Mouse (Mus musculus) ovary, postnatal 10 days (tissue): ENCODE measurements around the gene Kif18b.

Source experiments
- DNase-seq: peaks from one replicate; pipeline ENCODE4 v3.0.0; 2022; ENCODE audit warnings: low spot score

Gene Kif18b

DNA sequence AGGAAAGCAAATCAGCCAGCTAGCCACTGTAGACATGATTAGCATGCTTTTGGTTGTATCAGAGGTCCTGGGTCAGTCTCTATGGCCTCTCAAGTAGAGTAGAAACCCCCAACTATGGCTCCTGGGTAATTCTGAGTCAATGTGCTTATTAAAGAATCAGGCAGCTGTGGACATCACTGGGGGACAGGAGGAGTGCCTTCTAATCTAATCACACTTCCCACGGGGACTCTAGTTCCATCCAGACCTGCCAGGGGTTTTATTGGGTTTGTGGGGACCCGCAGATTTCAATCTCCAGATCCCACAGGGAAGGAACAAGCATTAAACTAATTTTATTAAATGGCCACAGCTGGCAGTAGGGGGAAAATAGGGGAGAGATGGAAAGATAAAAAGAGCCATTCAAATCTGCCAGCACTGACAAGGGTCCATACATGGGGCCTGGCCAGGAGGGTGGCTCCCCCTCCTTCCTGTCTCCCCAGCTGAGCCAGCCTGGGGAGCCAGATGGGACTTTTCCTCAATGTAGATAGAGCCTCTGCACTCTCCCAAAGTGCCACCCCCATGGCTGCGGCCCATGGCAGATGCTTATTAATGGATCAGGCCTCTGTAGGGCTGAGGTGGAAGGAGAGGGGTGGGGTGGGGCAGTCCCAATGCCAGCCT, 12.7 kb upstream of the Kif18b start:
- no peak for DNase-seq

DNA sequence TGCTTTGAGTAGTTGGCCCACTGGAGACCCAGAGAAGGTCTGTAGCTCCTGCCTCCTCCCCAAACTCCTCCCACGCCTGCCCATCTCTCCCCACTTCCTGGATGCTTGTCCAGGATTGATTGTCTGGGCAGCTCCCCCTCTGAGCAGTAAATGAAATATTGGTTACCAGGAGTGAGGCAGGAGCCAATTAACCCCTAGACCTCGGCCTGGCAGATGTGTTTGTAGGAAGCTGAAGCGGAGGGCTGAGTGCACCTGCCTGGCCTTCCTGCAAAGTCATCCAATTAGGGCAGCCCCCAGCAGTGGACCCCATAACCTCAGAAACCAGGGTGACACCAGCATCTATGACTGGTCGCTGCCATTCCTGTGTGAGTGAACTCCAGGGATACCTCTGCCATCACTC, 11.3 kb upstream of the Kif18b start:
- DNase-seq: no peak

DNA sequence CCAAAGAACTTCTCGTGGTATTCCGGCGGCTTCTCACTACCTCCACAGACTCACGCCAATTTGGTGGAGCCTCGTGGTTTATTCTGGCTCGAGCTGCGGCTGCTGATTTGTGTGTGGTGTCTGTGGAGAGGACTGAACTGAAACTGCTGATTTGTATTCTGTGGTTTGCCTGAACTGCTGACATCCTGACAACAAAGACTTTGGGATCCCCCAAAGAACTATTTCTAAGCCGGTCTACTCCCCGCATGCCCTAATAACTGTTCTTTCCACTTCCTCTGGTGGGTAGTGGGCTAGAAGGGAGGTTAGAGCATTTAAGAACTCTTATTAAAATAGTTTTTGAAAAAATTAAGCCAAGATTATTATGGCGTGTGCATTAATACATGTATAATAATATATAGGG, 5.7 kb upstream of the Kif18b start:
- no peak for DNase-seq

DNA sequence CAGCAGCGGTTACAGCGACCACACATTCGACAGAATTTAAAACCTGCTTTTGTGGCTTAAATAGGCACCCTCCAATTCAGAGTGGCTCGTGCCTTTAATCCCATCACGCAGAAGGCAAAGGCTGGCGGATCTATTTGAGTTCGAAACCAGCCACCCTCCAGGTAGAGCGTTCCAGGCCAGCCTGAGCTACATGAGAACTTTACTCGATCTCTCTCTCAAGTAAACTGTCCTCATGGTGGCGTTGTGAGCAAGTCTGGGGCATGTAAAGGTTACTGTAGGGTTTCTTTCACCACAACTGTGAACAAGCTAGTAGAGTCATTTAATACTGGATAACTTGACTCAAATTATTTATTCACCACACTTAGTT, 410 bp upstream of the Kif18b start:
- no peak for DNase-seq

DNA sequence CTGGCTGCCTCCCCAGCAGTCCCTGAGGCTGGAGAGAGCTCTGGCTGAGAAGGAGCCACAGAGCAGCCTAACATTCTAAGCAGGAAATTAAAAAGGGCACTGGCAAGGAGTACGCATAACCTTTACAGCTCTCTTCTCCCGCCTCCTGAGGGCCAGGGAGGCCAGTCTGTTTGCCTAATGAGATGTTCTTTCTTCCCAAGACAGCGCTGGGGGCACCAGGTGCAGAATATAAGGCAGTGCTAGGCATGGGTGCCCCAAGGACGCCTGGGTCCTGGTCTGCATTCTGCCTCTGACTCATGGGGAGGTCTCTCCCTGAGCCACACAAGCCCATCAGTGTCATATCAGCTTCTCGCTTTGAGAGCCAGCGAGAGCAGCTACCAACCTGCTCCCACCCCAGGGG, 3.4 kb downstream of the Kif18b start:
- no peak for DNase-seq

DNA sequence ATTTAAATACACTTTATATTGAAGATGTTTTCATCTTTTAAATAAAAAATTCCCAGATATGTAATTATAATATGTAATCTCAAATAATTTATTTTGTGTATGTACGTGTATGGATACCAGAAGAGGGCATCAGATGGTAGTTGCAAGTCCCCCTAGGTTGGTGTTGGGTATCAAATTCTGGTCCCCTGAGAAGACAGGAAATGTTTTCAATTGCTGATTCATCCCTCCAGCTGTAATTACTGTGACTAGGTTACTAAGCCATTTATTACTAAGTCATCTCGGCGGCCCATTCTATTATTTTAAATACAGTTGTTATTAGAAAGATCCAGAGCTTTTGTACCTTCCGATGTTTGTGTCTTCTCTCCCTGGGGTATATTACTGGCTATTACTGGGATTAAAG, 6.8 kb downstream of the Kif18b start:
- no peak for DNase-seq

DNA sequence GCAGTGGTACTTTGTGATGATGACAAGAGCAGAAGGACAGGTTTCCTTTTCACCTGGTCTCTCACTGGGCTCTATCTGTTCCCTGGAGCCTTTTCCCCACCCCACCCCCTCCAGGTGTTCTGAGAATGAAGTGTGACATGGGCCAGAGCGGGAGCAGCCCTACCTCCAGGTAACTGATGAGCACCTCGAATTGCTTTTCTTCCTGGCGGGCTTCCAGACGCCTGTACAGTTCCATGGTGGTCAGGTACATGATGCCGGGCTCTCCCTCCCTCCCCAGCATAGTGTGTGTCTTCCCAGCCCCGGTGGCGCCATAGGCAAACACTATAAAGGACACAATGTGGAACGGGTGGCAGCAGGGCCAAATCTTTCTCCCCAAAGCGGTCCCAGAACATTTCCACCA, 9.5 kb downstream of the Kif18b start:
- no peak for DNase-seq

DNA sequence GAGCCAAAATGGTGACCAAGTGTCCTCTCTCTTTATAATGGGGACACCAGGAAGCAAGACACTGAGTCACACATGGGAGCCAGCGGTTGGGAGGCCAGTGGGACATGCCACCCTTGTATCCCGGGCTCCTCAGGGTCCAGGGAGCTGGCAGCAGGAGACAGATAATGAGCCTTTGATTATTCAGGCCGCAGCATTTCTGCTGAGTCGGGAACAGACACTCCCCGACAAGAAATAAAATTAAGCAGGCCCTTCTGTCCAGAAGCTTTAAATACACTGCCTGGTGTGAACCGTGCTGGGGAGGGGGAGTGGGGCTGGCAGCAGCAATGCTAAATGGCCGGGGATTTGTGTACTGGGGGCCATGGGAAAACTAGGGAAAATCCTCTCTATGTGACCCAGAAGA, 13.5 kb downstream of the Kif18b start:
- no peak for DNase-seq

DNA sequence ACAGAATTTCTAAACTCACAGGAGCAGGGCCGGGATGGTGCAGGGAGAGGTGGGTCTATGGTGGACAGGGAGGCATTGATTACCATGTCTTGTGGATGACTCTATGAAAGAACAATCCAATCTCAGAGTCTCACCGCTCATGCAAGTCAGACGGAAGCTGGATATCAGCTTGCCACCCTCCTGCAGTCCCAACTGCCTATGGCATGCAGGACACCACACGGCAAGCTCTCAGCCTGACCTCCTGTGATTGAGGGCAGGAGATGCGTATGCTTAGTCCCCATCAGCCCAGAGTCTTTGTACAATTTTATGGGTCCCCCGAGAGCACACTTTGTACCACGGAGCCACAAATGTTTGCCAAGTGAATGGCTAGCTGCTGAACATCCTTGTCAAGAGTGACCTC, 21.3 kb downstream of the Kif18b start:
- no peak for DNase-seq

DNA sequence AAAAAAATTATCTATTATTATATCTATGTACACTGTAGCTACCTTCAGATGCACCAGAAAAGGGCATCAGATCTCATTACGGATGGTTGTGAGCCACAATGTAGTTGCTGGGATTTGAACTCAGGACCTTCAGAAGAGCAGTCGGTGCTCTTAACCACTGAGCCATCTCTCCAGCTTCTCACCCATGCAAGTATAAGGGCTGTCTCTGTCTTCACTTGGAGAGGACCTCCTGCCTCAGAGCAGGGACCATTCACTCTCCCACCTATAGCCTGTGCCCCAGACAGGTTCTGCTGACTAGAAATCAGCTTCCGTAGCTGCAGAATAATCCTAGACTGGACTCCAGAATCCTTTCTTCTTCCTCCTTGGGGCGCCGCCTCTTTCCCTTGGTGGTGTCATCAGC, 22.8 kb downstream of the Kif18b start:
- DNase-seq: no peak

DNA sequence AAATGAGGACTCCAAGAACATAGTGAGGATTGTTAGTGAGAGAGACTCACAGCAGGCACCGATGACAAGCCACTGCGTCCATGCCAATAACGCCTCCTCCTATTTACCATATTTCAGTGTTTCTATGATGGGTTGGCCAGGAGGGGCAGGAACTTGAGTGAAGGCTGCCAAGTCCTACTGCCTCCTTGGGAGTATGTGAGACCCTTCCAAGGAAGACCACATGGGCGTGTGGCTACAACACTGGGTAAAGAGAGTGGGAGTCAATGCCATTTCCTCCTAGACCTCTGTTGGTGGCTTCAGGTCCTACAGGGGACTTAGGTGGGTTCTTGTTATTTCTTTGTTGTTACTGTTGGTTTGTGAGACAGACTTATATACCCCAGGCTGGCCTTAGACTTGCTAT, 23.7 kb downstream of the Kif18b start:
- no peak for DNase-seq

DNA sequence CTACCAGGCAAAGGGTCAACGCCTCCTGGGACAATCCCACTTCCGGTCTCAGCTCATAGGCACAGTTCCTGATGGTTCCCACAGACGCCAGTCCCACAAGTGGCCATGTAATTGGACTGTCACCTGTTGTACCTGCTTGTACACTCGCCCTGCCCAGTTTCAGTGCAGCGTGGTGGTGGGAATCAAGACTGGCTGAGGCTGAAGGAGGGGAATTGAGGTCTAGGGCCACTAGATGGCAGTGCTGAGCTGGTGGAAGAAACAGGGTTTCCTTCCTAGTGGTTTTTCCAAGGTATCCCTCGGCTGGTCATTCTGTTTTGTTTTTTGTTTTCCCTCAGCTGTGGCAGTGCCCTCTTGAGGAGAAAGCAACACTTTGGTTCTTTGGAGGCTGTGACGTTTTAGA, 24.2 kb downstream of the Kif18b start, which contains the start of gene Gfap:
Gene Gfap, minus strand, starts transcription at position 150 of the 400 bp plus-strand sequence.
- DNase-seq: peak; percentile 58

DNA sequence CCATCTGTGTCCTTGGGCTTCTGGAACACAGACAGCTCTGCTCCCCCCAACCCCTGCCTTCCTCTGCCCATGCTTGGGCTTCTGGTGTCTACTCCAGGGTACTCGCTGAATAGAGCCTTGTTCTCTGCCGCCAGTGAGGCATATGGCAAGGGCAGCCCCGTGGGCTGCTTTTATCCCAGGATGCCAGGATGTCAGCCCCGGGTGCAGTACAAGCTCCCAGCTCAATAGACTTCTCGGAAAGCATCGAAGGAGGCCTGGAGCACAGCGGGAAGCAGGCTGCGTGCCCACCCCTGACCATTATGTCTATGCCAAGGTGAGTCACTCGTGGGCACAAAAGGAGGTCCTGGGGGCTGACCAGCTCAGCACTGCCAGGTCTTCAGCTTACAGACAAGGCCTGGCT, 26.5 kb downstream of the Kif18b start:
- no peak for DNase-seq

DNA sequence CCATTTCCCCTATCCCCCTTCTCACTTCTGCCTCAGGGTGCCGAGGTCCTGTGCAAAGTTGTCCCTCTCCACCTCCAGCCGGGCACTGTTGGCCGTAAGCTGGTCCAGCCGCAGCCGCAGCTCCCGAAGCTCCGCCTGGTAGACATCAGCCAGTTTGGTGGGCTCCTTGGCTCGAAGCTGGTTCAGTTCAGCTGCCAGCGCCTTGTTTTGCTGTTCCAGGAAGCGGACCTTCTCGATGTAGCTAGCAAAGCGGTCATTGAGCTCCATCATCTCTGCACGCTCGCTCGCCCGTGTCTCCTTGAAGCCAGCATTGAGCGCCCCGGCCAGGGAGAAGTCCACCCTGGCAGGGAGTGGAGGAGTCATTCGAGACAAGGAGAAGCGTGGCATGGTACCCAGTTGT, 28.3 kb downstream of the Kif18b start:
- no peak for DNase-seq

DNA sequence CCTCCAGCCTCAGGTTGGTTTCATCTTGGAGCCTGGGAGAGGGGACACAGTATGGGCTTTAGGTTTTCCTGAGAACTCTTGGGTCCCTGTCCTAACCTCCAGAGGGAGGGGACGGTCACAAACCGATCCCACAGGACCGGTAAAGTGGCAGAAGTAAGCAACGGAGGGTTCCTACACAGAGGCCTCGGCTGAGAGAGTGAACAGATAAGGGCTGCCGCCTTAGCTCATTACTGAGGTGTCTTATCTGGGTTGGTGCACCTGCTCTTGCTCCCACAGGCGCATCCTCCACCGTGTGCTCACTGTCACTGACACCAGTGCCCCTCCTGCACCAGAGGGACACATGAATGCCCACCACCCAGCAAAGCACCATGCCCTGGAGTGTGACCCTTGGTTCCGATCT, 29.1 kb downstream of the Kif18b start:
- no peak for DNase-seq

DNA sequence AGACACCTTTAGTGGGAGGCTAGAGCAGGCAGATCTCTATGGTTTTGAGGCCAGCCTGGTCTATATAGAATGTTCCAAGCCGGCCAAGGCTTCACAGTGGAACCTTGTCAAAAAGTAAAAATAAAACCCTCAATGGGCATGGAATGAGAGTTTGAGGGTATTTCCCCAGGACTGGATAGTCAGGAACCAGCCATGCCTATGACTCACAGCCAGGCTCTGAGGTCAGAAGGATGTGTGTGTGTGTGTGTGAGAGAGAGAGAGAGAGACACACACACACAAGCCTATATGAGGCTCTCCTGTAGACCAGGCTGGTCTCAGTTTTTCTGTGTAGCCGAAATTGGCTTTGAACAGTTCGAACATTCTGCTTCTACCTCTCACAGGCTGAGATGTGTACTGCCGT, 30.2 kb downstream of the Kif18b start:
- no peak for DNase-seq

DNA sequence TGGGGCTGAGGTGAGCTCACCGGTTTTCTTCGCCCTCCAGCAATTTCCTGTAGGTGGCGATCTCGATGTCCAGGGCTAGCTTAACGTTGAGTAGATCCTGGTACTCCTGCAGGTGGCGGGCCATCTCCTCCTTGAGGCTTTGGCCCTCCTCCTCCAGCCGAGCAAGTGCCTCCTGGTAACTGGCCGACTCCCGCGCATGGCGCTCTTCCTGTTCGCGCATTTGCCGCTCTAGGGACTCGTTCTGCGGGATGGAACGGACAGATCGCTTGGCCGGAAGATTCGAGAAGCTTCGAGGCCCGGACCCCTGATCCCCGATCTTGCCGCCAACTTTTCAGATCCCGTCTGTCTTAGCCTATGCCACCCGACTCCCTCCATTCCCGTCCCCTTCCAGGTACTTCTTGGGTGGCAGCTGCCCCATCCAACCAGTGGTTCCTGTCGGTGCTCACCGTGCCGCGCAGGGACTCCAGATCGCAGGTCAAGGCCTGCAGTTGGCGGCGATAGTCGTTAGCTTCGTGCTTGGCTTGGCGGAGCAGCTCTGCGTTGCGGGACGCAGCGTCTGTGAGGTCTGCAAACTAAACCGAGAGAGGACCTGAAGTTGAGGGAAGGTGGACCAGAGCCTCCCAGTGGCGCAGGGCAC, 31.8 kb downstream of the Kif18b start:
- peak; percentile 32 for DNase-seq

DNA sequence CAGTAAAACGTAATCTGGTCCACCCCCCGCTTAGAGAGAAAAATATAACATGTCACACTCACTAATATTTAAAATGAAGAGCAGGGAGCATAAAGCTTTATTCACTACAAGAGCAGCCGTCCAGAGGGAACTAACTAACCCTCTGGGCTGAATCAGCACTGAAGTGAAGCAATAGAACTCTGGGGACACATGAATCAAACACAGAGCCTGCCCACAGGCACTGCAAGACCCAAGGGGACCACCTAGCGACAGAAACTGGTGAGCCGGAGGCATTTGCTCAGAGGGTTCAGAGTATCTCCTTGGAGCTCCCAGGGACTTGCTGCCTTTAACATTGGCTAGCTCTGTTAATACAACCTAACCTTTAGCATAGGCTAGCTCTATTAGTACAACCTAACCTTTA, 34.8 kb downstream of the Kif18b start:
- no peak for DNase-seq

DNA sequence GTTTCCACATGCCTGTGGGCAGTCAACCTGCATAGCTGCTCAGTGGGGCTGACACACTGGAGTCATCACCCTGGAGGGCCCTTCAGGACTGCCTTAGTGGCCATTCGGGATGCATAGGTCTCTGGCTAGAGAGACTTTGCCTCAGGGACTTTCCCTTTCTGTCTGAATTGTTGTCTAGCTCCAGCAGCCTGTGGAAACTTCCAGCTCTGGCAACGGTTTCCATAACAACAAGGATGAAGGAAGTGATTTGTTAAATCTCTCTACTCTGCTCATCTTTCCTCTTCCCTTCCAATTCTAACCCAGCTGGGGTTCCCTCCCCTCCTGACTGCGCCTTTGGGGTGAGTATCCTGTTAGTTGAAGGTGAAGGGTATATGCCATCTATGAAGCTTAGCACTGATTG, 36.8 kb downstream of the Kif18b start:
- no peak for DNase-seq

DNA sequence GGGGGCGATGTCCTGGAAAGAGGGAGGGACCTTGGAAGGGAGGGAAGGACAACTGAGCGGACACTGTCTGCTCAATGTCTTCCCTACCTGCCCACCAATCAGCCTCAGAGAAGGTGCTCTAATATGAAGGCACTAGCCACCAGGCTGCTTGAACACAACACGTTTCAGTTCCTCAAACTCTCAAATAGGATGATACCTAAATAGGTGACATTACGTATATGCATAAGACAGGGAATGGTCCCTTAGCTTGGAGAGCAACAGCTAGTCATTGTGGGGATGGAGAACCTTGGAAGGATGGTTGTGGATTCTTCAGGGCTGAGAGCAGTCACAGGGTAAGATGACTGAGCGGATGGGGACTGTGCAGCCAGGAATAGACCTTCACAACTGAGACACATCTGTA, 37.5 kb downstream of the Kif18b start:
- DNase-seq: no peak

DNA sequence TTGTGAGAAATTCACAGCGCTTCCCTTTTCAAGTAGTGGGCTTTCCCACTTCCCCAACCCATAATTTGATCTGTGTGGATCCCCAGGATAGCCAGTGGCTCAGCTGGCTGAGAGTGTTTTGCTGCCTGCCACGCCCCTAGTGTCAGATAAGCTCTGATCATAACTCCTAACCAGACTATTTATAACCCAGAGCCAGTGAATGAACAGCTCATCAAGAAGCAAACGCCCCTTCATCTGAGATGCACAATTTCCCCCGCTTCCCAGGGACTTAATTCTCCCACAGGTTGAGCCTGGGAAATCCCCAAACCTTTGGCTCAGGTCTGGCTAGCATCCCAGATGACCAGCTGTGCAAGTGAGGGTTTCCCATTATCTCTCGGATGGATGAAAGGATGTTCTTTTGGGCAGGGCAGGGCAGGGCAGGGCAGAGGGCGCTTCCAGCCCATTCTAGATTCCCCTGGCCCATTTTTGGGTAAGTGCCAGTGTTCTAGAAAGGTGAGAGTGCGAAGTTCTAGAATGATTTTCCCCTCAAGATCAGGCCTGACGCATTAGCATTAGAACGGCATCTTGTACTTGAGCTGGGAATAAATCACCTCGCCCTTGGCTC, 40.2 kb downstream of the Kif18b start, which contains the start of gene Fam187a:
Gene Fam187a, plus strand, starts transcription at position 554 of the 604 bp plus-strand sequence.
- no peak for DNase-seq

DNA sequence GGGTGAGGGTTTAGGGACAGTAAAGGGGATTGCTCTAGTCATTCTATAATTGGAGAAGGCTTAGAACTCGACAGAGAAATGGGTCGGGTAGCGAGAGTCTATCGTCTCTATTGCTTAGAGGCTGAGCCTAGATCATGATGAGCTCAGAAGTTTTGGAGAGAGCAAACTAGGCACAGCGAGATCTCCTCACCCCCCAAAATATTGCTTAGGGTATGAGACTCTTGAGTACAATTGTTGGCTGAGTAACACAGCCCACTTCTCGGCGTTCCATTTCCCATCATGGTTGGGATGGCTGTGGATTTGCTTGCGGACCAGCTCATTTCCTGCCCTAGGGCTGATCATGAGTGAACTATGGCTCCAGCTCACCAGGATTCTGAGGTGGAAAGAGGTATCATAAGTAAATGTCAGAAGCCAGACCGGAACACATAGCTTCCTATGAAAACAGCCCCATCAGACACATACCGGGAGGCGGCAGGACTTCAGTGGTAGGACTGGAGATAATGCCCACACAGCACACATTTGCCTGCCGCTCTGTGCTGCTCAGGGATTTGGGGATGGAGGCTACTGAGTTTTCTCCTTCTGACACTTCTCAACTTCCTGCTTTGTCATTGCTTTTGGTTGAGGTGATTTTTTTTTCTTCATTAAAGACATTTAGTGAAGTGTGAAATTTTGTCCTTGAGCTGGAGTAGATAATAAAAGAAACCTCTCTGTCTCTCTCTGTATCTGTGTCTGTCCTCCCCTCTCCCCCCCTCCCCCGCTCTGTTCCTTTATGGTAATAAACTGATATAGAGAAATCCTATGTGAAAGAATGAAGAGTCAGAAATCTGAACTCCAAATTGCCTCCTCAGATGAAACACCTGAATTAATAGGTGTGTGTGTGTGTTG, 43.4 kb downstream of the Kif18b start:
- DNase-seq: no peak
